Mouse (Mus musculus) small intestine, adult 2 months (tissue): ENCODE results near the gene S100z. TPM values are rescaled to one million over a fixed set of nuclear protein-coding genes. Genes with fewer than 3 reads are reported as not detected.

Experiments used
- H3K27ac ChIP-seq: fragments of 200-500 bp; 2 replicates; pipeline ENCODE4 v1.5.1; 2012; ENCODE audit warnings: low read depth, low read length, control low read depth, inconsistent platforms; ENCODE audit not compliant: insufficient read depth
- H3K27me3 ChIP-seq: fragments of 200-500 bp; 2 replicates; pipeline ENCODE4 v1.6.1; 2012; ENCODE audit warnings: mild to moderate bottlenecking, moderate library complexity, low read length, inconsistent platforms; ENCODE audit not compliant: control insufficient read depth, insufficient read depth
- H3K36me3 ChIP-seq: fragments of 200-500 bp; 2 replicates; pipeline ENCODE4 v1.6.1; 2012; ENCODE audit warnings: mild to moderate bottlenecking, low read length, control low read depth, inconsistent platforms; ENCODE audit not compliant: control insufficient read depth, insufficient read depth
- H3K4me1 ChIP-seq: fragments of 200-500 bp; 2 replicates; pipeline ENCODE4 v1.6.1; 2012; ENCODE audit warnings: low read length, inconsistent platforms, mixed read lengths; ENCODE audit not compliant: control insufficient read depth, insufficient read depth, insufficient read length
- H3K4me3 ChIP-seq: fragments of 200-500 bp; 2 replicates; pipeline ENCODE4 v1.5.1; 2012; ENCODE audit warnings: low read depth, mild to moderate bottlenecking, control low read depth, inconsistent platforms, low read length, moderate library complexity
- CTCF ChIP-seq: fragments of 200-500 bp; IDR thresholded peaks from 2 replicates; pipeline ENCODE4 v1.5.1; 2012; ENCODE audit warnings: low read depth, mild to moderate bottlenecking, control low read depth, inconsistent platforms, low read length, moderate library complexity, mixed read lengths; ENCODE audit not compliant: insufficient replicate concordance, insufficient read length; ENCODE audit errors: extremely low read depth
- POLR2A ChIP-seq: fragments of 200-500 bp; IDR thresholded peaks from 2 replicates; pipeline ENCODE4 v1.6.1; 2012; ENCODE audit warnings: low read depth, mild to moderate bottlenecking, control low read depth, inconsistent platforms, low read length, moderate library complexity
- WGBS: fragments of 180-500 bp; shearing (Covaris S2); methylation state at CpG from one replicate; pipeline ENCODE4 v1.1.7; 2018; 5-methylcytosine and 5-hydroxymethylcytosine counted together
- polyA plus RNA-seq: library from polyadenylated mRNA; depleted of rRNA; stranded (reverse); fragments of >200 nt; gene quantifications from 2 replicates; pipeline ENCODE4 v1.2.3, GENCODE M21; 2012

The S100z gene
- polyA plus RNA-seq, 1 experiment, result not detected

GRCm38 (mm10) chr13:95514756-95515155, 36.2 kb upstream of the S100z start:
- 44% methylated on average over 4 of the region's 4 CpGs for WGBS
- Histone ChIP-seq H3K4me3 (no peak overlapping the region), H3K4me1 (peaks cover 9% of the 10 kb centered on the region), H3K27ac (no peak overlapping the region), H3K27me3 (no peaks in the 10 kb centered on the region), H3K36me3 (peaks cover 12% of the 10 kb centered on the region)
- TF ChIP-seq CTCF (no peak), POLR2A (no peak)

GRCm38 (mm10) chr13:95510054-95510453, 31.5 kb upstream of the S100z start:
- Histone ChIP-seq H3K4me1 (peaks cover 7% of the 10 kb centered on the region; the same call in 1 of the 2 replicates), H3K36me3 (peaks cover 12% of the 10 kb centered on the region), H3K4me3 (no peak overlapping the region), H3K27ac (no peak overlapping the region), H3K27me3 (no peaks in the 10 kb centered on the region)
- TF ChIP-seq POLR2A (no peak), CTCF (no peak)
- 90% methylated on average over 5 of the region's 5 CpGs for WGBS

GRCm38 (mm10) chr13:95503279-95503917, 24.9 kb upstream of the S100z start:
- Histone ChIP-seq H3K36me3 (no peaks in the 10 kb centered on the region), H3K27ac (no peak overlapping the region), H3K27me3 (no peaks in the 10 kb centered on the region), H3K4me3 (no peak overlapping the region), H3K4me1 (0 out of 2 replicates have a peak, but pooled peaks cover 2% of the 10 kb centered on the region)
- WGBS, result 66% methylated on average over 8 of the region's 8 CpGs
- TF ChIP-seq POLR2A, result no peak
- TF ChIP-seq CTCF, result no peak

- Histone ChIP-seq H3K4me3 (no peak overlapping the region), H3K27me3 (no peaks in the 10 kb centered on the region), H3K36me3 (no peaks in the 10 kb centered on the region), H3K27ac (no peak overlapping the region), H3K4me1 (peaks cover 19% of the 10 kb centered on the region)
- TF ChIP-seq POLR2A, result no peak
- TF ChIP-seq CTCF, result no peak
- 93% methylated on average over 3 of the region's 3 CpGs for WGBS
These were observed 18.1 kb upstream of the S100z start for GRCm38 (mm10) chr13:95496601-95497000.

- TF ChIP-seq CTCF (no peak), POLR2A (no peak)
- H3K4me1 ChIP-seq, result peaks cover 19% of the 10 kb centered on the region
- no peaks in the 10 kb centered on the region for H3K36me3 ChIP-seq
- H3K27ac ChIP-seq, result peak overlapping the region; percentile 33
- no peak overlapping the region for H3K4me3 ChIP-seq
- 76% methylated on average over 8 of the region's 8 CpGs for WGBS
- H3K27me3 ChIP-seq, result no peaks in the 10 kb centered on the region
These were observed 16.3 kb upstream of the S100z start for GRCm38 (mm10) chr13:95494812-95495211.

GRCm38 (mm10) chr13:95493296-95493695, 14.8 kb upstream of the S100z start:
- H3K4me3 ChIP-seq, result no peak overlapping the region
- peaks cover 19% of the 10 kb centered on the region for H3K4me1 ChIP-seq
- TF ChIP-seq CTCF, result no peak
- TF ChIP-seq POLR2A, result no peak
- no peaks in the 10 kb centered on the region for H3K27me3 ChIP-seq
- 24% methylated on average over 5 of the region's 5 CpGs for whole genome bisulfite sequencing
- H3K27ac ChIP-seq, result no peak overlapping the region
- H3K36me3 ChIP-seq, result no peaks in the 10 kb centered on the region

- Histone ChIP-seq H3K4me1 (peaks cover 21% of the 10 kb centered on the region), H3K27ac (peak overlapping the region; percentile 73), H3K4me3 (no peak overlapping the region), H3K27me3 (no peaks in the 10 kb centered on the region), H3K36me3 (no peaks in the 10 kb centered on the region)
- 25% methylated on average over 11 of the region's 11 CpGs for WGBS
- TF ChIP-seq POLR2A (no peak), CTCF (no peak)
These were observed 12.8 kb upstream of the S100z start for GRCm38 (mm10) chr13:95491327-95491726.
